Mouse (Mus musculus) gastrocnemius, adult 8-10 months (tissue): ENCODE results near the gene Aplp1. TPM values are rescaled to one million over a fixed set of nuclear protein-coding genes. Genes with fewer than 3 reads are reported as not detected.

ENCODE experiments used
- DNase-seq, 2 experiments: peaks; one replicate each; pipeline ENCODE4 v3.0.0; 2022; ENCODE audit warnings: low spot score in 2 of 2
- total RNA-seq, 4 experiments: library from RNA; stranded (reverse); gene quantifications; 2 replicates each; pipeline ENCODE4 v1.2.4; 2022

Gene Aplp1
- total RNA-seq, 4 experiments from 2014 or later, result 0.46 to 1.5 (median 0.71) TPM

- no peak for DNase-seq
These were observed 34.3 kb downstream of the Aplp1 start for GRCm38 (mm10) chr7:30411023-30411422.

GRCm38 (mm10) chr7:30409789-30410188, 35.5 kb downstream of the Aplp1 start:
- DNase-seq, result no peak

- DNase-seq, result no peak
These were observed 36.7 kb downstream of the Aplp1 start for GRCm38 (mm10) chr7:30408639-30409038.

- DNase-seq, result no peak
These were observed 43.0 kb downstream of the Aplp1 start for GRCm38 (mm10) chr7:30402343-30402742.

GRCm38 (mm10) chr7:30399671-30400070, 45.7 kb downstream of the Aplp1 start:
- DNase-seq, result no peak

GRCm38 (mm10) chr7:30394871-30395270, 50.5 kb downstream of the Aplp1 start:
- DNase-seq, result no peak

- no peak for DNase-seq
These were observed 51.0 kb downstream of the Aplp1 start for GRCm38 (mm10) chr7:30394379-30394778.

- no peak for DNase-seq
These were observed 51.7 kb downstream of the Aplp1 start for GRCm38 (mm10) chr7:30393631-30394030.

GRCm38 (mm10) chr7:30392746-30393520, 52.4 kb downstream of the Aplp1 start:
- DNase-seq, result no peak

Other genes starting within 250 kb of the Aplp1 start
- 100 to 1,000 TPM; 164 to 196 (median 175) TPM for gene Capns1, start 246.7 kb downstream of the Aplp1 start, total RNA-seq
- 10 to 100 TPM; 55.8 to 67.4 (median 62.3) TPM for gene Polr2i, start 213.6 kb downstream of the Aplp1 start, total RNA-seq
- 10 to 100 TPM; 26.8 to 38.6 (median 31.1) TPM for gene Tbcb, start 213.3 kb downstream of the Aplp1 start, total RNA-seq
- gene Ovol3, start 209.8 kb downstream of the Aplp1 start, total RNA-seq, result not detected
- gene Thap8, start 165.4 kb downstream of the Aplp1 start, total RNA-seq, result not detected
- 1 to 10 TPM in 3 of 4 experiments, under 1 TPM in 1; 0.90 to 2.3 (median 1.4) TPM for gene Wdr62, start 165.1 kb downstream of the Aplp1 start, total RNA-seq
- 1 to 10 TPM; 1.1 to 7.3 (median 3.4) TPM for gene Clip3, start 153.8 kb downstream of the Aplp1 start, total RNA-seq
- 10 to 100 TPM; 21.4 to 31.1 (median 26.4) TPM for gene Alkbh6, start 136.8 kb downstream of the Aplp1 start, total RNA-seq
- gene Syne4, start 130.7 kb downstream of the Aplp1 start, total RNA-seq, result 1 to 10 TPM in 2 of 4 experiments, under 1 TPM in 1, not detected in 1; 0.73 to 1.7 (median 1.3) TPM
- gene E130208F15Rik, start 123.8 kb downstream of the Aplp1 start, total RNA-seq, result under 1 TPM; 0.32 to 0.92 (median 0.53) TPM
- 1 to 10 TPM; 5.9 to 8.7 (median 7.5) TPM for gene Sdhaf1, start 121.6 kb downstream of the Aplp1 start, total RNA-seq
- 1 to 10 TPM; 4.5 to 7.5 (median 5.6) TPM for gene Lrfn3, start 82.8 kb downstream of the Aplp1 start, total RNA-seq
- gene Tyrobp, start 31.8 kb downstream of the Aplp1 start, total RNA-seq, result 1 to 10 TPM in 2 of 4 experiments, under 1 TPM in 2; 0.82 to 5.5 (median 2.1) TPM
- gene Hcst, start 25.7 kb downstream of the Aplp1 start, total RNA-seq, result not detected
- gene Nfkbid, start 23.8 kb downstream of the Aplp1 start, total RNA-seq, result under 1 TPM in 1 of 4 experiments, not detected in 3; 0.40 TPM
- gene Kirrel2, start 12.2 kb upstream of the Aplp1 start, total RNA-seq, result not detected
- gene Nphs1, start 12.8 kb upstream of the Aplp1 start, total RNA-seq, result not detected
- gene Prodh2, start 48.1 kb upstream of the Aplp1 start, total RNA-seq, result not detected
- under 1 TPM; 0.09 to 0.72 (median 0.27) TPM for gene Arhgap33, start 89.5 kb upstream of the Aplp1 start, total RNA-seq
- gene Hspb6, start 106.6 kb upstream of the Aplp1 start, total RNA-seq, result 1,000 to 10,000 TPM in 3 of 4 experiments, 100 to 1,000 TPM in 1; 959 to 1,157 (median 1,030) TPM
- 1 to 10 TPM; 2.6 to 6.2 (median 3.7) TPM for gene Proser3, start 106.8 kb upstream of the Aplp1 start, total RNA-seq
- 10 to 100 TPM in 3 of 4 experiments, 1 to 10 TPM in 1; 8.1 to 12.4 (median 11.0) TPM for gene Lin37, start 114.3 kb upstream of the Aplp1 start, total RNA-seq
- 10 to 100 TPM; 53.4 to 57.5 (median 56.9) TPM for gene U2af1l4, start 117.8 kb upstream of the Aplp1 start, total RNA-seq
- gene Gm49396, start 117.8 kb upstream of the Aplp1 start, total RNA-seq, result 1 to 10 TPM in 3 of 4 experiments, under 1 TPM in 1; 0.56 to 1.9 (median 1.5) TPM
- gene Psenen, start 118.1 kb upstream of the Aplp1 start, total RNA-seq, result 100 to 1,000 TPM; 140 to 149 (median 146) TPM
- gene Igflr1, start 119.9 kb upstream of the Aplp1 start, total RNA-seq, result under 1 TPM; 0.31 to 0.85 (median 0.65) TPM
- 10 to 100 TPM; 10.9 to 15.2 (median 13.0) TPM for gene Kmt2b, start 143.2 kb upstream of the Aplp1 start, total RNA-seq
- gene Zbtb32, start 153.4 kb upstream of the Aplp1 start, total RNA-seq, result not detected
- under 1 TPM in 1 of 4 experiments, not detected in 3; 0.20 TPM for gene Upk1a, start 167.3 kb upstream of the Aplp1 start, total RNA-seq
- 1,000 to 10,000 TPM; 1,165 to 1,556 (median 1,355) TPM for gene Cox6b1, start 180.6 kb upstream of the Aplp1 start, total RNA-seq
- not detected for gene Etv2, start 190.3 kb upstream of the Aplp1 start, total RNA-seq
- 10 to 100 TPM; 35.6 to 41.1 (median 38.5) TPM for gene Rbm42, start 204.8 kb upstream of the Aplp1 start, total RNA-seq
- 1 to 10 TPM; 2.0 to 4.3 (median 4.0) TPM for gene Haus5, start 219.5 kb upstream of the Aplp1 start, total RNA-seq
- 1 to 10 TPM; 1.9 to 3.4 (median 2.9) TPM for gene Pmis2, start 226.1 kb upstream of the Aplp1 start, total RNA-seq